Mouse (Mus musculus): ENCODE measurements around the gene Trim67.

Gene Trim67

GRCm38 (mm10) chr8:124793661-124794485 lies 981 bp downstream of the Trim67 start:
- peak; percentile 72 for DNase-seq (ENCODE audit: extremely low spot score, low spot score)

- no peak for DNase-seq (ENCODE audit: extremely low spot score, low spot score)
Observed at GRCm38 (mm10) chr8:124794486-124794780, 1.5 kb downstream of the Trim67 start.

- no peak for DNase-seq (ENCODE audit: extremely low spot score, low spot score)
Observed at GRCm38 (mm10) chr8:124795781-124796488, 3.0 kb downstream of the Trim67 start.

GRCm38 (mm10) chr8:124800542-124800941 lies 7.7 kb downstream of the Trim67 start:
- DNase-seq (ENCODE audit: extremely low spot score, low spot score): no peak

- no peak for DNase-seq (ENCODE audit: extremely low spot score, low spot score)
Observed at GRCm38 (mm10) chr8:124803824-124804702, 11.2 kb downstream of the Trim67 start.

GRCm38 (mm10) chr8:124805990-124806389 lies 13.1 kb downstream of the Trim67 start:
- no peak for DNase-seq (ENCODE audit: extremely low spot score, low spot score)

- no peak for DNase-seq (ENCODE audit: extremely low spot score, low spot score)
Observed at GRCm38 (mm10) chr8:124809419-124809818, 16.5 kb downstream of the Trim67 start.

GRCm38 (mm10) chr8:124810056-124810610 lies 17.2 kb downstream of the Trim67 start:
- no peak for DNase-seq (ENCODE audit: extremely low spot score, low spot score)

- no peak for DNase-seq (ENCODE audit: extremely low spot score, low spot score)
Observed at GRCm38 (mm10) chr8:124810689-124811394, 17.9 kb downstream of the Trim67 start.

GRCm38 (mm10) chr8:124813326-124813725 lies 20.4 kb downstream of the Trim67 start:
- no peak for DNase-seq (ENCODE audit: extremely low spot score, low spot score)

GRCm38 (mm10) chr8:124815870-124816269 lies 23.0 kb downstream of the Trim67 start:
- no peak for DNase-seq (ENCODE audit: extremely low spot score, low spot score)

- no peak for DNase-seq (ENCODE audit: extremely low spot score, low spot score)
Observed at GRCm38 (mm10) chr8:124816866-124817265, 24.0 kb downstream of the Trim67 start.

GRCm38 (mm10) chr8:124817361-124817760 lies 24.5 kb downstream of the Trim67 start:
- DNase-seq (ENCODE audit: extremely low spot score, low spot score): no peak

- no peak for DNase-seq (ENCODE audit: extremely low spot score, low spot score)
Observed at GRCm38 (mm10) chr8:124819612-124820115, 26.8 kb downstream of the Trim67 start.

GRCm38 (mm10) chr8:124820125-124820524 lies 27.2 kb downstream of the Trim67 start:
- DNase-seq (ENCODE audit: extremely low spot score, low spot score): no peak

- no peak for DNase-seq (ENCODE audit: extremely low spot score, low spot score)
Observed at GRCm38 (mm10) chr8:124823497-124823896, 30.6 kb downstream of the Trim67 start.

- no peak for DNase-seq (ENCODE audit: extremely low spot score, low spot score)
Observed at GRCm38 (mm10) chr8:124826658-124827057, 33.8 kb downstream of the Trim67 start.

- peak; percentile 67 for DNase-seq (ENCODE audit: extremely low spot score, low spot score)
Observed at GRCm38 (mm10) chr8:124827387-124827786, 34.5 kb downstream of the Trim67 start.

- no peak for DNase-seq (ENCODE audit: extremely low spot score, low spot score)
Observed at GRCm38 (mm10) chr8:124828561-124829240, 35.8 kb downstream of the Trim67 start.

- DNase-seq (ENCODE audit: extremely low spot score, low spot score): no peak
Observed at GRCm38 (mm10) chr8:124830050-124830449, 37.2 kb downstream of the Trim67 start.

Measured in neural tube, embryonic 10.5 days (tissue).